Mouse (Mus musculus) stomach, embryonic 14.5 days (tissue): ENCODE results near the gene Kcng1. TPM values are rescaled to one million over a fixed set of nuclear protein-coding genes. Genes with fewer than 3 reads are reported as not detected.

Experiments used
- ATAC-seq: fragments of 200-750 bp; cut with Nextera tagmentation; 2 replicates; pipeline ENCODE4 v1.8.0; 2017; ENCODE audit warnings: low read depth, moderate TSS enrichment; ENCODE audit not compliant: insufficient number of reproducible peaks, insufficient read depth, low FRiP score
- H3K27ac ChIP-seq: fragments of 300-500 bp; sonication (generic); 2 replicates; pipeline ENCODE4 v1.5.1; 2014; ENCODE audit warnings: mild to moderate bottlenecking, low read length, moderate library complexity, mixed read lengths
- H3K27me3 ChIP-seq: fragments of 300-500 bp; sonication (generic); 2 replicates; pipeline ENCODE4 v1.6.1; 2014; ENCODE audit warnings: low read length, control low read depth, mixed read lengths; ENCODE audit not compliant: control insufficient read depth, insufficient read depth
- H3K36me3 ChIP-seq: fragments of 300-500 bp; sonication (generic); 2 replicates; pipeline ENCODE4 v1.6.1; 2014; ENCODE audit warnings: mild to moderate bottlenecking, control low read depth, low read length, moderate library complexity, mixed read lengths; ENCODE audit not compliant: control insufficient read depth, insufficient read depth
- H3K4me1 ChIP-seq: fragments of 300-500 bp; sonication (generic); 2 replicates; pipeline ENCODE4 v1.6.1; 2014; ENCODE audit warnings: low read length, control low read depth, mixed read lengths; ENCODE audit not compliant: control insufficient read depth, insufficient read depth
- H3K4me2 ChIP-seq: fragments of 300-500 bp; sonication (generic); replicated peaks from 2 replicates; pipeline ENCODE4 v1.6.1; 2014; ENCODE audit warnings: low read depth, low read length, control low read depth
- H3K4me3 ChIP-seq: fragments of 300-500 bp; sonication (generic); 2 replicates; pipeline ENCODE4 v1.5.1; 2014; ENCODE audit warnings: low read depth, low read length, control low read depth
- H3K9ac ChIP-seq: fragments of 300-500 bp; sonication (generic); replicated peaks from 2 replicates; pipeline ENCODE4 v1.6.1; 2014; ENCODE audit warnings: low read depth, mild to moderate bottlenecking, control low read depth, low read length, moderate library complexity, mixed read lengths
- H3K9me3 ChIP-seq: fragments of 300-500 bp; sonication (generic); 2 replicates; pipeline ENCODE4 v1.6.1; 2016; ENCODE audit warnings: low read depth, low read length, control low read depth; ENCODE audit not compliant: control insufficient read depth
- WGBS: fragments of 180-500 bp; shearing (Covaris S2); extraction: QIAGEN DNeasy Blood & Tissue Kit; methylation state at CpG from one replicate; pipeline ENCODE4 v1.1.7; 2014; 5-methylcytosine and 5-hydroxymethylcytosine counted together
- polyA plus RNA-seq: library from polyadenylated mRNA; unstranded; fragments of >200 nt; fragmentation: Nextera tagmentation; extraction: Ambion mirVana; gene quantifications from 2 replicates; pipeline ENCODE4 v1.2.1, GENCODE M21; 2014

Kcng1 gene
- polyA plus RNA-seq, 1 experiment from 2014 or later, result 7.1 TPM

DNA sequence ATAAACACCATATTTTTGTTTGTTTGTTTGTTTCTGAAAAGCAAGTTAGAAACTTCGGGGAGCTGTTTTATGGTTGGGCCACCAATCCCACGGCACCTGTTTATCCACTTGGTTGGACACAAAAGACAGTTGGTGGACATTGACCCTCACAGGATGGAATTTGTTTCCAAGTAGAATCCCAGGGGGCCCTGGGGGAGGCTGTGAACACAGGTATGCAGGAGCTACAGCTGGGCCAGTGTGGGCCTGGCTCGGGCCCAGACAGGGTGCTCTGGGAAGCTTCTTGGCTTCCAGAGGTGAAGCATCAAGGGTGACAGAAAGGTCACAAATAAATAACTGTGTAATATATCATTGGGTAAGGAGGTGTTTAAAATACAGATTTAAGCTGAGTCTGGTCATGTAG lies 25.0 kb downstream of the Kcng1 start:
- Histone ChIP-seq H3K4me1 (no peaks in the 10 kb centered on the region), H3K9ac (no peak overlapping the region), H3K36me3 (no peaks in the 10 kb centered on the region), H3K9me3 (no peaks in the 10 kb centered on the region), H3K27ac (no peak overlapping the region), H3K4me2 (no peak overlapping the region), H3K27me3 (no peaks in the 10 kb centered on the region), H3K4me3 (no peak overlapping the region)
- no peak for ATAC-seq
- 61% methylated on average over 3 of the region's 3 CpGs for WGBS

DNA sequence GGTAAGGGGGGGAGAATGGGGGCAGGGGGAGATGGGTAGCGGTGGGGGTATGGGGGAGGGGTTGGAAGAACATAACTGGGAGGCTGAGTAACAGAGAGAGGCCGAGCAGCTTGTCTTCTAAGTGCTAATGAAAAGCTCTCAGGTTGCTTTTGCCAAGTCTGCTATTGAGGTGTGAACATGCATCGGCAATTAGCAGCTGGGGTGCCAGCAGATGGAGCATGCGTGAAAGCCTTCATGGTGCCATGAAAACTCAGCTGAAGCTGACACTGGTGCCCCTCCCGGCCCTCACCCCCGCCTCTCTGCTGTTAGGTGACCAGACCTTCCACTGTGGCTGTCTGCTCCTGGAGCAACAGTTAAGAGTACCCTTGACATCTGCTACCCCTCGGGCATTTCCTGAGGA lies 27.7 kb downstream of the Kcng1 start:
- no peaks in the 10 kb centered on the region for H3K27me3 ChIP-seq
- ATAC-seq, result no peak
- H3K4me3 ChIP-seq, result no peak overlapping the region
- H3K4me1 ChIP-seq, result no peaks in the 10 kb centered on the region
- no peaks in the 10 kb centered on the region for H3K9me3 ChIP-seq
- 34% methylated on average over 7 of the region's 7 CpGs for WGBS
- no peak overlapping the region for H3K27ac ChIP-seq
- no peaks in the 10 kb centered on the region for H3K36me3 ChIP-seq
- H3K4me2 ChIP-seq, result no peak overlapping the region
- no peak overlapping the region for H3K9ac ChIP-seq

DNA sequence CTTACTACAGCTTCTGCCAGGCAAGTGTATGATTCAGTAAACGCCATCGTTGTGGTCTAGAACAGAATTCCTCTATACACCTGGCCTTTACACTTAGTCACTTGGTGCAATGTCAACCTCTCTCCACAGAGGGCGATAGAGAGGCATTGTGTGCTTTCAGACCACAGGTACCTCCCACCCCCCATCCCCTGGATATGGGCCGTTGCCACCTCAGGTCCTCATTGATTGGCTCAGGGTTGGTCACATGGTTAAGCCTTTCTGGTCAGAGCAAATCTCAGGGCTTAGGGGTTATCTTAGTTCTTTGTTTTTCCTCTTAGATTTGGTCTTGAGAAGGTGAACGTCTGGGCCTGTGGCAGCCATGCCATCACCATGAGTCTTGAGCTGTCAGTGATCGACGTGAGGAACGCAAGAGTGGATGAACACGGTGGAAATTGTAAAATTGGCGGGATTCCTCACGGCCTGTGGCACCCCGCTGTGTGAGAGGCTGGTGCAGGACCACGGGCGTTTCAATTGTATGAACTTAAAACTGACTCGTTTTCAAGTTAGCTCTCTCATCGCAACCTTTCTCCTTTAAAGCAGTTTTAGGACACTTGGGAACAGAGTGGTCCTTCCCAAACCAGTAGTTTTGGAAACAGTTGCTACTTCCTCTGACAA lies 28.8 kb downstream of the Kcng1 start:
- no peak overlapping the region for H3K27ac ChIP-seq
- no peak for ATAC-seq
- H3K36me3 ChIP-seq, result no peaks in the 10 kb centered on the region
- H3K4me1 ChIP-seq, result no peaks in the 10 kb centered on the region
- no peaks in the 10 kb centered on the region for H3K27me3 ChIP-seq
- H3K9ac ChIP-seq, result no peak overlapping the region
- no peaks in the 10 kb centered on the region for H3K9me3 ChIP-seq
- H3K4me3 ChIP-seq, result no peak overlapping the region
- 14% methylated on average over 16 of the region's 16 CpGs for WGBS
- H3K4me2 ChIP-seq, result no peak overlapping the region

DNA sequence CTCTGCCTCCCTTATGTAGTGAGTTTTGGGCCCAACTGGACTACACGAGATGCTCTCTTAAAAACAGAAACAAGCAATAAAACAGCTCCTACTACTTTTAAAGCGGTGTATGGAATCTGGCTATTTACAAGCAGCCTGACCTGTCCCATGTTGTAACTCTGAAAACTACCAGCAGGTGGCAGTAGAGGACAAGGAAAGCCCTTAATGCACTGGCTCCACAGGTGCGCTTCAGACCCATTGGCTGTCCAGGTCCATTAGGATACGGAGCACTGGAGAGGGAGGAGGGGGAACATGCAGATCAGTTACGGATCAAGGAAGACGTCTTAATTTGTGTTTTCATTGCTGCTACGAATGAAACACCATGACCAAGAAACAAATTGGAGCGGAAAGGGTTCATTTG lies 31.3 kb downstream of the Kcng1 start:
- H3K4me2 ChIP-seq, result no peak overlapping the region
- H3K27ac ChIP-seq, result no peak overlapping the region
- no peaks in the 10 kb centered on the region for H3K9me3 ChIP-seq
- peak; percentile 49; the same call in 1 of the 2 replicates for ATAC-seq
- WGBS, result 22% methylated on average over 8 of the region's 8 CpGs
- no peak overlapping the region for H3K4me3 ChIP-seq
- no peak overlapping the region for H3K9ac ChIP-seq
- H3K36me3 ChIP-seq, result no peaks in the 10 kb centered on the region
- H3K4me1 ChIP-seq, result no peaks in the 10 kb centered on the region
- H3K27me3 ChIP-seq, result no peaks in the 10 kb centered on the region

DNA sequence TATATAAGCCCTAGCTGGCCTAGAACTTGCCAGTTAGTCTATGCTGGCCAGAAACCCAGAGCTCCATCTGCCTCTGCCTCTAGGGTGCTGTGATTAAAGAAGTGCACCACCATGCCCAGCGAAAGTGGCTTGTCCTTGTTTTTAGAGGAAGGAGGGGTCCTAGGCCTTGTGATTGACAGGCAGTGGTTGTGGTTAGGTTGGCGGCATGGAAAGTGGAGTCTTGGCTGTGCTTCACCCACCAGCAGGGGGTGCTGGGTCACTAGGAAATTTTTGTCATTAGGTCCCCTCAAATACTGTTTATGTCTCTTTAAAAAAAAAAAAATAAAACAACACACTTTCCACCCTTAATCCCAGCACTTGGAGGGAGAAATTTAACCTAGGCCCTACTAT lies 32.7 kb downstream of the Kcng1 start:
- ATAC-seq, result no peak
- WGBS, result 32% methylated on average over 2 of the region's 2 CpGs

DNA sequence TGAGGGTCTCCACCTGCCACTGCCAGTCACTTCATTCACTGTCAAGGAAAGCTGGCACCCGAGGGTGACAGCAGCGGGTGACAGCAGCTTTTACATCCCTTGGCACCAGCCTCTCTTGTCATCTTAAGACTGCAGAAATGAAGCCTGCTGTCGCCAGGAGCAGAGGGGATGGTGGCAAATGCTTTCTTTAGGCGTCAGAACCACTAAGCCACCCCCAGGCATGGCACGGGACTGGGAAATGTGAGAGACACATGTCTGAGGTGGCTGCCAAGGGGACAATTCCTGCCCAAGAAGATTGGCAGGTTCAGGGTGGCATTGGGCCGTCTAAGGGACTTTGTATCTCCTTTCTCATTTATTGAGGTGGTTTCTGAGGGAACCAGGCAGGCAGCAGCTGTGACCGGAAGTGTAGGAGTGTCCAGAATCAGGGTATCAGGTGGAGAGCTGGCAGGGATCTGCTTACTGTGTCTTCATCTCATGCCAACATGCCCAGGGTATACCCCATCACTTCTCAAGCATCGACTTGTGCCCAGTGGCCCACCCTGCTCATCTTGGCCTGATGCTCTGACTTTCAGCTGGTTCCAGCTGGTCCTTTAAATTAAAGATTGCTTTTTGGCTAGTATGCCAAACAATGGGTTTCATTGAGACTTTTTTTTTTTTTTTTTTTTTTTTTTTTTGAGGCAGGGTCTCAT lies 33.2 kb downstream of the Kcng1 start:
- no peaks in the 10 kb centered on the region for H3K27me3 ChIP-seq
- no peak overlapping the region for H3K9ac ChIP-seq
- H3K4me3 ChIP-seq, result no peak overlapping the region
- H3K4me1 ChIP-seq, result no peaks in the 10 kb centered on the region
- ATAC-seq, result no peak
- no peaks in the 10 kb centered on the region for H3K36me3 ChIP-seq
- H3K4me2 ChIP-seq, result no peak overlapping the region
- H3K9me3 ChIP-seq, result no peaks in the 10 kb centered on the region
- 79% methylated on average over 8 of the region's 8 CpGs for WGBS
- no peak overlapping the region for H3K27ac ChIP-seq

More for the DNA sequence above, 32.7 kb downstream of the Kcng1 start:
- Histone ChIP-seq H3K36me3 (no peaks in the 10 kb centered on the region), H3K4me2 (no peak overlapping the region), H3K4me3 (no peak overlapping the region), H3K27me3 (no peaks in the 10 kb centered on the region), H3K4me1 (no peaks in the 10 kb centered on the region), H3K9ac (no peak overlapping the region), H3K9me3 (no peaks in the 10 kb centered on the region), H3K27ac (no peak overlapping the region)

DNA sequence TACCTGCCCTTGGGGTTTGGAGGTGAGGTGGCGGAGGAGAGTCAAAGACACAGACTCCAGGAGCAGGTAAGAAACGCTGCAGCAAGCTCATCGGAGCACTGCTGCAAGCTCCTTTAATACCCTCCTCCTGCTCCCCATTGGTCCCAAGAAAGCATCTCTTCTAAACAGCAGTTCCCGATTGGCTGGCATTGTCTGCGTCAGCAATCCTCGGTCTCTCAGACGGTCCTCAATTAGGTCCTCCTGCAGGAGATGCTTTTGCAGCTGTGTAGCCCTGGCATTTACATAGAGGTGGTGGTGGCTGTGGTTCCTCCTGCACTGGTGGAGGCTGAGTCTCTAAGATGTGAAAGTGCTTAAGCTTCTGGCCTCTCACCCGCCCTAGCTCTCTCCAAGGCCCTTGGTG lies 36.0 kb downstream of the Kcng1 start:
- no peak overlapping the region for H3K4me2 ChIP-seq
- WGBS, result 33% methylated on average over 8 of the region's 8 CpGs
- no peak for ATAC-seq
- no peak overlapping the region for H3K9ac ChIP-seq
- no peak overlapping the region for H3K4me3 ChIP-seq
- H3K27me3 ChIP-seq, result no peaks in the 10 kb centered on the region
- no peaks in the 10 kb centered on the region for H3K36me3 ChIP-seq
- H3K4me1 ChIP-seq, result no peaks in the 10 kb centered on the region
- no peak overlapping the region for H3K27ac ChIP-seq
- H3K9me3 ChIP-seq, result no peaks in the 10 kb centered on the region

DNA sequence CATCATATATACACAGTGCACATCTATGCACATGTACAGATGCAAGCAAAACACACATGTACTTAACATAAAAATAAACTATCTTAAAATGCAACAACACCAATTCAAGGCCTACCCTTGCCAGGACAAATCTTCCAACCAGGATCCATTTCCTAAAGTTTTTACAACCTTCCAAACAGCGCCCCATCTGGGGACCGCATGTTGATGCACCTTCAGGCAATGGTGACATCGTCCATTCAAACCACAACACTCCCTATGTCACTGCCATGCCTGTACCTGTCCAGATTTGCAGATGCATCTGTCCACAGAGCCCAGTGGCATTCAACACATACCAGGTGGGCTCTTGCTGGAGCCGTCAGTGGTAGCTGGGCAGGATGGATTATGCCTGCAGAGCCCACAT lies 38.3 kb downstream of the Kcng1 start:
- no peak overlapping the region for H3K9ac ChIP-seq
- no peak overlapping the region for H3K4me3 ChIP-seq
- no peaks in the 10 kb centered on the region for H3K27me3 ChIP-seq
- no peaks in the 10 kb centered on the region for H3K4me1 ChIP-seq
- 76% methylated on average over 4 of the region's 4 CpGs for WGBS
- no peak overlapping the region for H3K27ac ChIP-seq
- H3K36me3 ChIP-seq, result no peaks in the 10 kb centered on the region
- H3K4me2 ChIP-seq, result no peak overlapping the region
- ATAC-seq, result no peak
- H3K9me3 ChIP-seq, result no peaks in the 10 kb centered on the region

DNA sequence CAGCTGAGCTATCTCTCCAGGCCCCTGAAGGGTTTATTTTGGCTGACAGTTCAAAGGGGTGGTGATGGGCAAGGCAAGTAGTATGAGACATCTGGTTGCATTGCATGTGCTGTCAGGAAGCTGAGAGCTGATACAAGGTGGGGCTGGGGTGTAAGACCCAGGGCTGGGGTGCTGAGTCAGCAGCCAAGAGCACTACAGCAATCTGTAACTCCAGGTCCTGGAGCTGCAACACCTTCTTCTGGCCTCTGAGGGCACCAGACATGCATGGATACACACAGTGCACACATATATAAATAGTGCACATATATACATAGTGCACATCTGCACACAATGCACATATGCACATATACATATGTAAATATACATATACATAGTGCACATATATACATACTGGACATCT lies 38.7 kb downstream of the Kcng1 start:
- ATAC-seq, result no peak
- H3K27me3 ChIP-seq, result no peaks in the 10 kb centered on the region
- H3K4me3 ChIP-seq, result no peak overlapping the region
- H3K4me1 ChIP-seq, result no peaks in the 10 kb centered on the region
- no peaks in the 10 kb centered on the region for H3K9me3 ChIP-seq
- H3K4me2 ChIP-seq, result no peak overlapping the region
- no peak overlapping the region for H3K9ac ChIP-seq
- H3K36me3 ChIP-seq, result no peaks in the 10 kb centered on the region
- no peak overlapping the region for H3K27ac ChIP-seq
